Mouse (Mus musculus) lung, postnatal 25 days (tissue): Measurements from ENCODE around the gene Tmub1.
A peak's percentile ranks its signal among the peaks of the same experiment; 100 is the strongest.

ENCODE experiments used
- DNase-seq: peaks from one replicate; pipeline ENCODE4 v3.0.0; 2022; ENCODE audit warnings: low spot score

Gene Tmub1

DNA sequence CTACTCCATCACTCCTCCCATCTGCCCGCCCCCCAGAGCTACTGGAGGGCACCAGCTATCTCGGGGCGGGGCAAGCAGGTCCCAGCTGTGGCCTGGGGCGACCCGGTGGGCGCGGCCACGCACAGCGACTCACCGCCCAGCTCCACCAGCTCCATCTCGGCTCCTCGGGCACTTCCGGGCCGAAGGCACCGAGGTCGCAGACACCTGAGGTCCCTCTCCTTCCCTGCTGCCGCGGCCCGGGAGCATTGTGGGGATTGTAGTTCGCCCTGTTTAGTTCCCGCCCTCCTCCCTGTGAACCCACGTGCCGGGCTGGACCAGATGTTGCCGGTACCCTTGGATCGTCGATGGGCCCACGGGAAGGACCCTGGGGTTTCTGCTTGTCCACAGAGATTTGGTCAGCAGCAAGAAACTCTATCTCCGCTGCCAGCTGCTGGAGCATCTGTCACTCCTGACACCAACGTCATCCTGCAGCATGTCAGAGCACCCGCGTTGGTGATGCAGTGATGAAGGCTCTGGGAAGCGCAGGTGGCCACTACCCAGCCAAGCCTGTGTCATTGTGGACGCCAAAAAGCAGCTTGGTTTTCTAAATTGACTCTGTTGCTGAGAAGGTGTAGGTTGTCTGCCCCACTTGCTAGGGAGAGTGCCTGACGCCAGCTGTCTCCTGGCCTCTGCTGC, at the start of gene Tmub1:
Gene Tmub1, minus strand, starts transcription at position 231 of the 675 bp plus-strand sequence.
- peak; percentile 91 for DNase-seq

DNA sequence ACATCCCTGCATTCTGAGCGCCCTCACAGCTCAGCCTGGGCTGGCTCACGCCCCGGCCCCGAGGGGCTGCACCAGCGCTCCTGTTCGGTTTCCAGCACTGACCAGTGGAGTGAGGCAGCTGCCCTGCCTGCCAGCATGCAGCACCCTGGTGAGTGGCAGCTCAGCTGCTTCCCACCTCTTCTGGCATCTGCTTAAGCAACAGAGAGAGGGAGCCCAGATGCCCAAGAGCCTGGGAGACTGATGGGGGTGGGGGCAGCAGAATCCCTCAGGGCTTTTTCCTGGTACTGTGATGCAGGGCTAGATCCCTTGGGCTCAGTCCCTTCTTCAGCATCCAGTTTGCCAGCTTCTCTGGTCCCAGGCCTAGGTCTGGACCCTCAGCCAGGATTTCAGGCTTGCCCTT, 49.1 kb upstream of the Tmub1 start:
- no peak for DNase-seq

DNA sequence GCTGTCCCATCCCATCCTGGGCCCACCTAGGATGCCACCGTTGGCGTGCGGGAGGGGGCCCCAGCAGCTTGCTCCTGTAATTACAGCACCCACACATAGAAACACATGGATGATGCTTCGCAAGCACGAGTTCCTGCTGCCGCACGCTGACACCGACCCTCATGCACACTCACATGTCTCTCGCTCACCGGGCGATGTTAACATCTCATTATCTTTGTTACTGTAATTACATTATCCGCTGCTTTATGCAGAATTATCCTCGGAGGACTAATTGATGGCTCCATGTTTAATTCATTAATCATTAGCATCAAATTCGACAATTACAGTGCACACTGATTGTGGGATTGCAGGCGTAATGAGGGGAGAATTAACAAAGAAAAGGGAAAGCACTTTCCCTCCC, 47.4 kb upstream of the Tmub1 start:
- no peak for DNase-seq

DNA sequence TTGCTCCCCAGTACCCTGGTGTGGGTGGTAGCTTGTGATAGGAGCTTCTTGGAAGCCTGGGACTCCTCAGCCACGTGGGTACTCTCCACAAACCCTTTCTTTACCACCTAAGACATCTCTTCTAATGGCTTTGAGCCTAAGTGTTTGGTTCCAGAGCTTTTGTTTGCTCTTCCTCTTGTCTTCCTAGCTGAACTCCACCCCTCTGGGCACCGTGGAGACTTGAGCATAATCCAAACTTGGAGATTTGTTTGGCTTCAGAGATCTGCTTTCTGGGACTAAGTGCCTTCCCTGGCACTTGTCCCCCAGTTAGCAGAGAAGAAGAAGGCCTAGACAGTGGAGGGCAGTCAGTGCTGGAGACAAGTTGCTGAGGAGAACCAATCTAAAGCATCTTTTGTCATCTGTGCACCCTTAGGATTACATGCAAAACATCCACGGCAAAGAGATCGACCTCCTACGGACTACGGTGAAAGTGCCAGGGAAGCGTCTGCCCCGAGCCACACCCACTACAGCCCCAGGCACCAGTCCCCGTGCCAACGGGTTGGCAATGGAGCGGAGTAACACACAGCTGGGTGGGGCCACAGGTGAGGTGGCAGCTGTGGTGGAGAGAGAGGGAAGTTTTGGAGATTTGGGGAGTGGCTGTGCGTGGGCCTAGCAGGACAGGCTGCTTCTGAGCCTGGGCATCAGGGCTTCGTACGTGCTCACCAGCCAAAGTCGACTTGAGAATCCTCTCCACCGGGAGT, 45.1 kb upstream of the Tmub1 start:
- peak; percentile 51 for DNase-seq

DNA sequence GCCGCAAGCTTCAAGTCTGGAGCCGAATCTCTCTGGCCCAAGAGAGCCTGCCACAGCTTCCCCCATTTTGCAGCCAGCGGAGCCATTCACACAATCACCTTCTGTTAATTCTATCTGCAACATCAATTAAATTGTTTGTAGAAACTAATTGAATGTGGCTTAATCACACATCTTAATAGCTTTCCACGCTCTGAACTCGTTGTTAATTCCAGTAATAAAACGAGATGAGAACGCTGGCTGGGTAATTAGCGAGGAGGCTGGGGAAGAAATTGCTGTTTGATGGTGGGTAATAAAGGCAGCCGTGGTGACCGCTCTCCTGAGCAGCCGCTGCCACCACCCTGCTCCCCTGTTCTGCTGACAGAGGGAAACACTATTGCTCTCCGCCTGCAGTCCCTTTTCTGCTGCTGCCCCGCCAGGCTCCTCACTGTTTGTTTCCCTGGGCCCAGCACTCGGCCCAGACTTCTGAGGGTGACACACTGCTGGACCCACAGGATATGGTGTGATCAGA, 42.8 kb upstream of the Tmub1 start:
- DNase-seq = no peak

DNA sequence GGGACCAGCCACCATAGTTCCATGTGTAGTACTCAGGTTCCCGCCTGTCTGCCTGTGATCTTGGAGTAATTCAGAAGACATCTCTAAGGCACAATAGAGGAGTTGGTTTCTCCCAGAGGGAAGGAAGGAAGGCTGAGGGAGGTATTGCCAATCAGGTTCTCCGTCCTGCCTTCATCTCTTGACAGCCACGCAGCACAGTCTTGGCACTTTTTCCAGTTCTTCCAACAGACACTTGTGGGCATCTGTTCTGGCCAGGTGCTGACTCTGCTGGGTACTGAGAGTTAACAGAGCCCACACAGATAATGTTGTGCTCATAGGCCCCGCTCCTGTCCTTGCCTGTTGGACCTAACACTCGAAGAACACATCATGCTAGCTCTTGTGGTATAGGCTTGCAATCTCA, 39.1 kb upstream of the Tmub1 start:
- no peak for DNase-seq

DNA sequence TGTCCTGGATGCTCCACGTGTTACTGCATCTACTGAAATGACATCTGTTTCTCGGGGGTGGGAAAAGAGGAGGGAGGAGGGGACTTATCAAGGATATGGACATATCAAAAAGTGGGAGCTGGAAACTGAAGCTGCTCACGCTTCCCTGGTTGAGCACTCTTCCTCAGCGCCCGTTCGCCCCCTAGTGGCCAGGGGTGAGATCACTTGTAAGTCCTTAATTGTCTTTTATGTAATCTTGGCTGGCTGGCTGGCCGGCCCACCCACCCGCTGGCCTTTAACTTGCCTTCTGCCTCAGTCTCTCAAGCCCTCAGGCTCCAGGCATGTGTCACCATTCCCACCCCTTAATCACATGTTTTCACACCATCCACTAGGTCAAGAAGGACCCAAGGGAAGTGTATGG, 38.4 kb upstream of the Tmub1 start:
- peak; percentile 88 for DNase-seq

DNA sequence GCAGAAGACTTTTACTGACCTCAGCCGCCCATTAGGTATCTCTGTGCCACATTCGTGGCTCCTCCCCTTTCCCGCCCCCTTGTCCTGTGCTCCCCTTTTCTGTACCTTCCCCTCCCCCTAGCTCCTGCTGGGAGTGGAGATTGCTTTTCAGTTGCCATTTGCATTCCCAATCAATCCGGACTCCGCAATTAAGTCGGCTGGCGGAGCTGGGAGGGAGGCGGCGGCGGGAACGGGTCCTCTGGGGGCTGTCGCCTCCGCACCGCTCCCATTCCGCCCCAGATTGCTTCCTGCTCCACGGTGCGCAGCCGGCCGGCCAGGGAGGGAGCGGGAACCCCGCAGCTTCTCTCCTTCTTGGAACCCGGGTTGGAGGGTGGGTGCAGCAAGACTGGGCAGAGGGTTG, 37.3 kb upstream of the Tmub1 start:
- DNase-seq = no peak

DNA sequence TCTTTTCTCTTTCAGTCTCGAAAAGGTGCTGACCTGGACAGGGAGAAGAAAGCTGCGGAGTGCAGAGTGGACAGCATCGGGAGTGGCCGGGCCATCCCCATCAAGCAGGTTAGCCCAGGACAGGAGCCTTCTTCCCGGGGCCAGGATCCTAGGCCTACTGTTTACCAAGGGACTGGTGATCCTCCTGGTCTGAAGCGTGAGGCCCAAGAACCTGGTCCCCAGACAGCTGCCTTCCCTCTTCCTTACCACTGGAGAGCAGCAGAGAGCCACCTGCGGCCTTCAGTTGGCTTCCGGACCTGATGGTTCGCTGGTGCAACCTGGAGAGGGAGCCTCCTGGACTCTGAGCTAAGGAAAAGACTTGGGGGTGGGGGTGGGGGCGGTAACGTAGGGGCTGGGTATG, 35.7 kb upstream of the Tmub1 start:
- peak; percentile 64 for DNase-seq

DNA sequence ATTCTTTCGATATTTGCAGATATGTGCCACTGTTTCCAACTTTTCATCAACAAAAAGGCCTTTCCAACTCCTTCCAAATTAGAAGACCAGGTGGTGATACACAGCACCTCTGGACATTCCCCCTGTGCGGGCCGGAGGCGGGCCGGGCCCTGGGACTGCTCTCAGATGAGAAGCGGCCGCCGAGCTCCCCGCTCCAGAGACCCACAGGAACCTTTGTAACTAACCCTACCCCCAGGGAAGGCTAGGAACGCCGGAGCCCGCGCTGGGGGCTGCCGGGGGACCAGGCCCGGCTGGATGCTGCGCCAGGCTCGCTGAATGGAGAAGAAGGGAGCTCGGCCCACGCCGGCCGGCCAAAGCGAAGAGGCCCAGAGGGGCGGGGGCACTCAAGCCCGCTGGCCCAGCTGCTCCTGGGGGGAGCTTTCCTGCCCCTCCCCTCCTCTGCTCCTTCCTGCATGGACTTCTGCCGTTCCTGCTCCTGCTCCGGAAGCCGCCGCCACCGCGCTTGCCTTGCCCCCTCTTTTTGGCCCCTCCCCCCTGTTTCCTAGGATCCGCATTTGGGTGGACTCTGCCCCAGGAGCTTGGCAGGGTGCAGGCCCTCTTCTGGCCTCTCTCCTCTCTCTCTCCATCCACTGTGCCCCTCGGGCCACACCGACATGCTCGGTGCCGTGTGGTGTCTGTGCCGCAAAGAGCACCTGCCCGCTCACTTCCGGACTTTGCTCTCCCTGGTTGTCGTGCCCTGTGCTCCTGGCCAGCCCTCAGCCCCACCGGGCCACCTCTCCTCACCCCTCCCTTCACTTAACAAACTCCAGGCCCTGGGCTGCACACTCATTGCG, 34.8 kb upstream of the Tmub1 start:
- DNase-seq = no peak

DNA sequence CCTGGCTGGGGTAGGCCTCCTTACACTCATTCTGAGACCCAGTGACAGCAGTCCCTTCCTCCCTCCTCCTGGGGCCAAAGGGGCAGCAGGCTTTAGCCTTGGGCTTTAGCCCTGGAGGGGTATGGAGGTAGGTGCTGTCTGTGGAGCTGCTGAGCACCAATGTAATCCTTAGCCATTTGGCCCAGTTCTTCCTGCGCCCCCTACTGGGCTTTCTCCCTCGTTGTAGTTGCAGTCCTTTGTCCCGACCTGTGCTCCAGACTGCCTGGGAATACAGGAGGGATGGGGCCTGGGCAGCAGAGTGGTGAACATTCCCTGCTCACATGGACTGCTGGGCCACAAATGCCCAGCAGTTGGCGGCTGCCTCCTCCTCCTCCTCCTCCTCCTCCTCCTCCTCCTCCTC, 34.0 kb upstream of the Tmub1 start:
- DNase-seq = peak; percentile 55

DNA sequence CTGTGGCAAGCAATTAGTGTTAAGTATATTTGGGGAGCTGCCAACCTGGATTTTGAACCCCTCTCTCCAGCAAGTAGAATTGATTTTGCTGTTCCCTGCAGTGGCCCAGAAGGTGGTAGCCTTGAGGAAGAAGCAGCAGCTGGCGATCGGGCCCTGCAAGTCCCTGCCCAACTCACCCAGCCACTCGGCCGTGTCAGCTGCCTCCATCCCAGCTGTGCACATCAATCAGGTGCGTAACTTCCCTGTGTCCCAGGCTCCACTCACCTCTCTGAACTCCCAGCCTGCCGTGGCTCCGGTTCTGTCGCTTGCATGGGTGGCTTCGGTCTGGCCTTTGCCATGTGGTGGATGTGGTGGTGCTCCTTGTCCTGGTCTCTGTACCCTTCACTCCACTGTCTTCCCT, 30.3 kb upstream of the Tmub1 start:
- DNase-seq = no peak

DNA sequence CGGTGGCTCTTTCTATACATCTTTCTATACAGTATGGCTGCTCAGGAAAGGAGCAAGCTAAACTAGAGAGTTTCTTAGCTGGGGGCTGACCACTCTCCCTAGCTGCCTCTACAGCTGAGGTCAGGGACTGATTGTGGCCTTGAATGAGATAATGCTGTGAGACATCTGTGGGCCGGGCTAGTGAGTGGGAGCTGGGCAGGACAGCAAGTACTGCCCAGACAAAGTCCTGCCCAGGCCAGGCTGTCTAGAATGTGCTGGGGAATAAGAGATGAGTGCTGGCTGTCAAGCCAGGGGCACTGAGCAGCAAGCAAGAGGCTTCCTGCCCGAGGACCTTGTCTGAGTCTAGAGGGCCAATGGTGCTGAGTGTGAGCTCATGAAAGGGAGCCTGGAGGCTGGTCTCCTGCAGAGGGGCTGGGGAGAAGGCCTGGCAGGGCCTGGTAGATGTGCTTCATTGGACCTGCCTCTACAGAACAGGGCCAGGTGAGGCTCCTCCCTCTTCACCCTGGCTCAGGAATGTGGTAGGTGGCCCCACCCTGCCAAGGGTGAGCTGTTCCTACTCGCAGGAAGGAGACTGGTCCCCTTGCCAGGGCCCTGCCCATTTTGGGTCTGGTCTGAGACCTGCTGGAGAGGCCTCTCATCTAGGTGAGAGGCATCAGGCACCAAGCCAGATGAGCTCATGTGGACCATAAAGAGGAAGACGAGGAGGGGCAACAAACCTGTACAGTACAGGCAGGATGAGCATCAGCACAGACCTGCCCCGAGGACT, 28.0 kb upstream of the Tmub1 start:
- DNase-seq = peak; percentile 94

DNA sequence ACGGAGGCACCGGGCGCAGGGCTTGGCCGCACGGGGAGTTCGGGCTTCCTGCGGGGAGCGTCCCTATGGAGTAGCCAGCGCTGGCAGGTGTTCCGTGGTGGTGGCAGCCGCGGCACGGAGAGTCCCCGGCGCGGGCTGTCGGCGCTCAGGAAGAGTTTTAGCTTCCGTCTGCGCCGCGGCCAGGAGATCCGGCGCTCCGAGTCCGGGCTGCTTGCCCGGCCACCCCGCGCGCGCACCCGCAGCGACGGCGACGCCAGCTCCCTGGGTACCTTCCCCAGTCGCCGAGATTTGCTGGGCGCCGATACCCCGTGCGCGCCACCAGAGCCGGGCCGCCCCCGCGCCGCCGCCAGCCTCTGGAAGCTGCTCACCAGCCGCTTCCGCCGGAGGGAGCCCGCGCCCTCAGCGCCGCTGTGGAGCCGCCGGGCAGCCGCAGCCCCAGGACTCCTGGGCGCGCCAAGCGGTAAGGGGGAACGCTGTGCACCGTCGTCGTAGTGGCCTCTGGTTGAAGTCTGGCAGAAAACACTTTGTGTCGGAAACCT, 27.1 kb upstream of the Tmub1 start:
- no peak for DNase-seq

DNA sequence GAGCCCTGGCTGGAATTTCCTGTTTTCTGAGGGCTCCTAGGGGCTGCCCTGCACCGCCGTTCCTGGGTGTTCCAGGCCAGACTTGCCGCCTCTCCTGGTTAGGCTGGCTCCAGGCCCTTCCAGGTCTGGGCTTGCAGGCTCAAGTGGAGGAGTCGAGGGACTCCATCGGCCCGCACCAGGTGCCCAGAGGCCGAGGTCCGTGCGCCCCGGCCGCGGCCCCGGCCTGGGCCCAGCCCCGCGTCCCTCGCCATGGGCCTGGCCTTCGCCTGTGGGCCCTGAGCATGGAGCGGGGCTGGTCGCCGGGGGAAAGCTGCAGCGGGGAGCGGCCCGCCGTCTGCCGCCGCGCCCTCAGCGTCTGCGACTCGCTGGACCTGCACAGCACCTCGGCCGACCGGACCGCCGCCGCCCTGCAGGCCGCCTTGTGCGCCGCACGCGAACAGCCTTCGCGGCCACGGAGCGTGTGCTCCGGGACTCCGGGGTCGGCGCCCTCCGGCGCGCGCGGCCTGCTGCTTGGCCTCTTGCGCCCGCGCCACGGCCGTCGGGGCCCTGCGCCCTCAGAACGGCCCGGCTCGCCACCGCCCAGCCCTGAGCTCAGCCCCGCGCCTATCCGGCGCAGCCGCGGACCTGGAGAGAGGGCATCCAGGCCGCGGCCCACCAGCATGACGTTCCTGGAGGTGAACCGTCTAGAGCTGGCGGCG, 26.5 kb upstream of the Tmub1 start:
- peak; percentile 81 for DNase-seq

DNA sequence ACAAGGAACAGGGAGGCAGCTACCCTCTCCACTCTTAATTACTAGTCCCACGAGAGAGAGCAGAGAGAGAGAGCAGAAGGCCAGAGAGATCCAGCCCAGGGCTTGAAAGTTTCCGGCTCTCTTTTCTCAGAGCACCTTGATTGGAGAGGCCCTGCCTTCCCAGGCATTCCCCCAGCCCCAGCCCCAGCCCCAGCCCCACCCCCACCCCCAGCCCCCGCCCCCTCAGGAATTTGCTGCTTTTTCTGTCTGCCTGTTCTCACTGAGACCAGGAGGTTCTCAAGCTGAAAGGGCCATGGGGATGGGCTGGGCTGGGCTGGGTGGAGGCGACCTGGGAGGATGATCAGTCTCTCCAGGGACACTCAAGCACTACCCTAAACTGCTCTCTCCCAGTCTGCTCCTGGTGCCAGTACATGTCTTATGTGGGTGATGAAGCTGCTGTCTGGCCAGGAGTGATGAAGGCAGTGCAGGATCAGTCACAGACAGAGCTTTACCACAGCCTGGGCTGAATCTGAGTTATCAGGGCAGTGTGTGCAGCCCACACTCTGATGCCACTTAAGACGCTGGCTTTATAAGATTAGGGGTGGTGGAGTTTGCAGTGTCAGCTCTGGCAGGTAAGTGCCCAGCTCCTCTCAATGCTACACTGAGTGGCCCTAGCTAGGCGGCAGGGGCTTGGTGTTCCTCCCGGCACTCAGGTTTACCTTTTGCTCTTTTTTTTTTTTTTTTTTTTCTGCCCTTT, 25.4 kb upstream of the Tmub1 start:
- no peak for DNase-seq

DNA sequence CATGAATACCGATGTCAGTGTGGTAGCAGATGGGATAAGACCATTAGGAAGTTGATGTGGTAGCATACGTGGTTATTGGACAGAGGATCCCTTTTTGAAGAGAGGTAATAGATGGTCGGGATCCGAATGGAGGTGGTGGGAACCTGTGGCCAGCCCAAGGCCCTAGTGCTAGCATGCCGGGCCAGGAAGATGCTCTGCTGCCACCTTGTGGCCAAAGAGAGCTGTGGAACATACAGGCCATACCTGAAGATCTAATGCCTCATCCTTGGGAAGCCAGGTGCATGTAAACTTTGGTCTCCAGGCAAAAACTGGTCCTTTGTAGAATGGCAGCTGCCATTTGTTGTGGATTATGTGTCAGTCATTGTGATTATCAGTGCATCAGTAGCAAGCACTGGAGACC, 22.9 kb upstream of the Tmub1 start:
- DNase-seq = peak; percentile 83

DNA sequence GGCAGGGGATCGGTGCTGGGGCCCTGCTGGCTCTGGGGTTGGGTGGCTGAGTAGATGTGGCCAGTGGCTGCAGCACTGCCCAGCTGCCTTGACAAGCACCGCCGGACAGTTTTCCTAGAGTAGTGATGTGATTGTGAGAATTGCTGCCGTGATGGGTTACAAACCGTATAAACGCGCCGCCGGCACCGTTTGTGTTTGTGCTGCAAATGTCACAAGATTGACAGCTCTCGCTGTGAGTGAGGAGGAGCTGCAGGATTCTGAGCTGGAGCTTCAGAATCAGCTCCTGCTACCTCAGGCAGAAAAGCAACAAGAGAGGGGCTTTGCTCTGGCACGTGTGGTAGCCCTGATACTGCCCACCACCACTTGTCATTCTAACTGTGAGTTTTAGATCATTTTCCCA, 19.1 kb upstream of the Tmub1 start:
- no peak for DNase-seq

DNA sequence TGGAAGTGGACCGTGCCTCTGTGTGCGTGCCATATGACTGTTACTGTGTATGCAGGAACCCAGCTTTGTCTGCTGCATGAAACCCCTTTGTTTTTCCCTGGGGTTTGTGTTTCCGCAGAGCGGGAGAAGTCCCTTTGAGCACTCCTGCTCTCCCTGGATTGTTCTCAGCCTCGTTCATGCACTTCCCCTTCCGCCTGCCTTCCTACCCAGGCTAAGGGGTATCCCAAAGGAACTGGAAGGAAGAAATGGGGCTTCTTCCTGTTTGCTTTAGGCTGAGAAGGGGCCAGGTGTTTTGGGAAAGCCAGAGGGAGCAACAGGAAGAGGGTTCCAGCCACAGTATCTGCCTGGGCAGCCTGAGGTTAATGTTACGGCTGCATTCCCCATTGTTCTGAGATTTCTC, 8.0 kb upstream of the Tmub1 start:
- no peak for DNase-seq

DNA sequence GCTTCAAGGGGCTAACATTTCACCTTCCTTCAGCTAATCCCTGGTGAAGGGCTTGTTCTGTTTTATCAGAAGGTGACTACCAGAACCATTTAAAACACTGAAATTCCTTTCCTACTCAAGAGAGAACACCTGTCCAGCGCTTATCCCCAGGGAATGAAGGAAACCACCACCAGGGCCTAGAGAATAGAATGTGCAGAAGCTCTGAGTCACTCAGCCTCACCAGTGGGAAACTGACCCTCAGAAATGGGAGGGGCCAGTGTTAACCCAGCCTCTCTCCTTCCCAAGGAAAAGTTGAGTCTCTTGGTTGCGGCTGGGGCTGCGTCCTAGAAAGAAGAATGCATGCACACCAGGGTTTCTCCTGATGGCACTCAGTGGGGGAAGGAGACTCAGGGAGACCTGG, 7.4 kb upstream of the Tmub1 start:
- DNase-seq = no peak

DNA sequence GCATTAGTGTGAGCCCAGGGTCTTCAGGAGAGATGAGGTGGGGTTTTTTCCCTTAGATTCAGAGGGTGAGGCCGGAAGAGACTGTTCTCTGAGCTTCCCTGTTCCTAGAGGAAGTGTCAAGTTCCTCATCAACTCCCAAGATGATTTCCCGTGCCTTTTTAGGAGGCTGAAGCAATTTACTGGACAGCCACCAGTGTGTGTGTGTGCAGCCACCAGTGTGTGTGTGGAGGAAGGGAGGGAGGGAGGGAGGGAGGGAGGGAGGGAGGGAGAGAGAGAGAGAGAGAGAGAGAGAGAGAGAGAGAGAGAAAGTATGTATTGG, 6.3 kb upstream of the Tmub1 start:
- DNase-seq = no peak
